Mouse (Mus musculus) C2C12 (cell line): Measurements from ENCODE around the gene Gm853. TPM values are rescaled to one million over a fixed set of nuclear protein-coding genes. Genes with fewer than 3 reads are reported as not detected.

Experiments
- H3K27me3 ChIP-seq: one replicate; pipeline ENCODE4 v1.6.1; 2011; ENCODE audit not compliant: control insufficient read depth, insufficient read depth, insufficient read length
- H3K36me3 ChIP-seq: one replicate; pipeline ENCODE4 v1.6.1; 2011; ENCODE audit not compliant: control insufficient read depth, insufficient read depth
- H3K4me3 ChIP-seq: one replicate; pipeline ENCODE4 v1.5.1; 2011; ENCODE audit warnings: mild to moderate bottlenecking, control low read depth; ENCODE audit not compliant: poor library complexity, insufficient read depth, severe bottlenecking
- H3K79me2 ChIP-seq: one replicate; pipeline ENCODE4 v1.6.1; 2011; ENCODE audit not compliant: control insufficient read depth, insufficient read depth
- H3K79me3 ChIP-seq: one replicate; pipeline ENCODE4 v1.6.1; 2011; ENCODE audit warnings: low read depth, control low read depth
- H3ac ChIP-seq: one replicate; pipeline ENCODE3; 2011; ENCODE audit warnings: low read depth; ENCODE audit not compliant: control insufficient read depth, insufficient read length
- CEBPB ChIP-seq: IDR thresholded peaks from one replicate; pipeline ENCODE4 v1.6.1; 2011; ENCODE audit warnings: low read depth, mild to moderate bottlenecking, control low read depth, moderate library complexity
- CTCF ChIP-seq: IDR thresholded peaks from one replicate; pipeline ENCODE4 v1.5.1; 2011; ENCODE audit not compliant: control insufficient read depth, insufficient read depth, insufficient read length
- FOSL1 ChIP-seq: IDR thresholded peaks from one replicate; pipeline ENCODE4 v1.8.0; 2011; ENCODE audit warnings: mild to moderate bottlenecking, low read length; ENCODE audit not compliant: poor library complexity, insufficient read depth, severe bottlenecking
- MAX ChIP-seq: IDR thresholded peaks from one replicate; pipeline ENCODE4 v1.6.1; 2011; ENCODE audit warnings: mild to moderate bottlenecking, control low read depth
- MYOD1 ChIP-seq: IDR thresholded peaks from one replicate; pipeline ENCODE4 v1.6.1; 2011; ENCODE audit warnings: low read depth; ENCODE audit not compliant: control insufficient read depth, insufficient read length
- MYOG ChIP-seq: IDR thresholded peaks from one replicate; pipeline ENCODE4 v1.6.1; 2011; ENCODE audit not compliant: control insufficient read depth, insufficient read length; ENCODE audit errors: extremely low read depth
- USF1 ChIP-seq: IDR thresholded peaks from one replicate; pipeline ENCODE4 v1.6.1; 2011; ENCODE audit warnings: low read depth, mild to moderate bottlenecking, control low read depth, moderate library complexity
- long read RNA-seq, 2 experiments: library from polyadenylated mRNA; unstranded; transcript quantifications; one replicate each; pipeline ENCODE4 v2.0.0; 2019 to 2020
- polyA plus RNA-seq: library from polyadenylated mRNA; unstranded; fragments of >200 nt; fragmentation: generic; extraction: Trizol; gene quantifications from one replicate; pipeline ENCODE4 v1.2.1, GENCODE M21; 2012; ENCODE audit warnings: missing spikeins

Gene Gm853
- not detected for polyA plus RNA-seq
- long read RNA-seq, experiment 1, result 0 reads
- long read RNA-seq, experiment 2, result 0 reads

DNA sequence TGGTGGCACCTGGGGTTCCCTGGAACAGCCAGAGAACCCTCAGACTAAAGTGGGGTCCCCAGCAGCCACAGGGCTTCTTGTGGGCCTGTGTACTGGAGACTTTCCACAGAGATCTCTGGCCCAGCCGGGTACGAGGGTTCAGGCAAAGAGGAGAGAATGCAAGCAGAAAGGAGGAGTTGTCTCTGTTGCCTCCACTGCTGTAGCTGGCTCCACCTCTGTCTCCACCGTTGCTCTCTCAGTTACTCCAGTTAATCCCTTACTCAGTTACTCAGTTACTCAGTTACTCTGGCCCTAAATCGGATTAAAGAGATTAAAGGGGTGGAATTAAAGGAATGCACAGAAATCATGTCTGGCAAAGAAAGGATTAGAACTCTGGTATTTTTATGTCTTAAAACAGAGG is at the start of gene Gm853:
Gene Gm853, minus strand, starts transcription at position 223 of the 400 bp plus-strand sequence.
- TF ChIP-seq MYOG (no peak), CTCF (no peak), FOSL1 (no peak), MYOD1 (no peak), CEBPB (no peak), USF1 (no peak), MAX (no peak)
- peaks cover 16% of the 10 kb centered on the region for H3K27me3 ChIP-seq
- H3ac ChIP-seq, result no peak within 1 kb of the TSS
- H3K36me3 ChIP-seq, result no peaks in the 10 kb centered on the region
- H3K79me3 ChIP-seq, result no peaks in the 10 kb centered on the region
- H3K79me2 ChIP-seq, result no peaks in the 10 kb centered on the region
- no peak within 1 kb of the TSS for H3K4me3 ChIP-seq

DNA sequence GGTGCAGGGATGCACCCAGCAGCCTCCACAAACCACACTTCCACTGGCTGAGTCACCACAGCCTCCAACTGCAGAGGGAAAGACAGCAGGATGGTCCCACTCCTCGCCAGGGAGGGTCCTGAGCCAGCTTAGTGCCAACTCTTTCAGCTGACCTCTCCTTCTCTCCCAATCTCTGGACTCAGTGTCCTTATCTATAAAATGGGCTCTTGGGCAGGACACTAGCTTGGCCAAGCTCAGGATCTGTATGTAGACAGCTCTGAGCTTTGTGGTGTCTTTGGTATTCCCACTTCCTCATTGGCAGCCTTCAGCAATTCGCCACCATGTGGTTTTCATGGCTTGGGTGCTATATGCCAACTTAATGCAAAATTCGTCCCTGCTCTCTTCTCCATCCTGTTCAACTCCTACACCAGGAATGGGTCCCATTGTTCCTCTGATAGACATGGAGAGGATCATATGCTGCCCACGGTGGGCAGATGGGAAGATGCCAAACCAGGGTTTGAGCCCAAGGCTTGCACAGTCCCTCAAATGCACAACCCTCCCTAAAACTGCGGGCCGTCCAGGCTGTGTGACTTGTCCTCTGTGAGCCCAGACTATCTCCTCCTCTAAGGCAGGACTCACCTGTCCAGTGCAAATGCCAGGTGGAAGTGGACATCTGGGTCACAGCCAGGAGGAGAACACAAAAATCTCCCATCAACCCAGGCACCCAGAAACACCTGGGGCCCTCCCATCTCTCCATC is 48.6 kb upstream of the Gm853 start:
- Histone ChIP-seq H3K27me3 (no peaks in the 10 kb centered on the region), H3K79me2 (peaks cover 7% of the 10 kb centered on the region), H3K4me3 (no peak overlapping the region), H3K36me3 (no peaks in the 10 kb centered on the region), H3ac (no peak overlapping the region), H3K79me3 (peaks cover 3% of the 10 kb centered on the region)
- TF ChIP-seq MYOG (no peak), MAX (peak; percentile 61), USF1 (no peak), CTCF (no peak), FOSL1 (no peak), MYOD1 (peak; percentile 13), CEBPB (no peak)

GRCm38 (mm10) chr4:130270089-130270488 is 47.9 kb upstream of the Gm853 start:
- Histone ChIP-seq H3K27me3 (no peaks in the 10 kb centered on the region), H3K36me3 (no peaks in the 10 kb centered on the region), H3K79me3 (peaks cover 3% of the 10 kb centered on the region), H3ac (no peak overlapping the region), H3K79me2 (peaks cover 7% of the 10 kb centered on the region), H3K4me3 (no peak overlapping the region)
- TF ChIP-seq MAX (peak; percentile 32), USF1 (no peak), CTCF (no peak), CEBPB (no peak), MYOG (no peak), MYOD1 (peak; percentile 35), FOSL1 (no peak)

DNA sequence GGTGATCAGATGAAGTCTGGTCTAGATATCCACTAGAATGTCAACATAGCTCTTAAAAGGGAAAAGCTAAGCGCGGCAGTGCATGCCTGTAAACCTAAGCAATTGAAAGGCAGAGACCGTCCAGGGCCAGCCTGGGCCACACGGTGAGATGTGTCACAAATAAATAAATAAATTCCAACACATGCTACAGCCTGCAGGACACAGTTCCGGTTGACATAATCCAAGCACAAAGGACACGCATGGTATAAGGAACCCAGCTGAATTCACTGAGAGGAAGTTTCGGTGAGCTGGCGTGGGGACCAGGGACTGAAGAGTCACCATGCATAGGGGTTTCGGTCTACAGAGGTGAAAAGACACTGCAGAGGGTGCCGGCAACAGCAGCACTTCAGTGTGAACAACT is 46.5 kb upstream of the Gm853 start:
- H3K27me3 ChIP-seq, result no peaks in the 10 kb centered on the region
- TF ChIP-seq FOSL1 (no peak), MAX (no peak), MYOG (no peak), CEBPB (no peak), CTCF (no peak), USF1 (no peak), MYOD1 (no peak)
- no peak overlapping the region for H3K4me3 ChIP-seq
- no peaks in the 10 kb centered on the region for H3K36me3 ChIP-seq
- H3K79me3 ChIP-seq, result peaks cover 3% of the 10 kb centered on the region
- no peaks in the 10 kb centered on the region for H3K79me2 ChIP-seq
- H3ac ChIP-seq, result no peak overlapping the region

- no peaks in the 10 kb centered on the region for H3K36me3 ChIP-seq
- H3K4me3 ChIP-seq, result no peak overlapping the region
- TF ChIP-seq CTCF, result no peak
- no peak for TF ChIP-seq FOSL1
- no peak for TF ChIP-seq MYOG
- no peak for TF ChIP-seq MYOD1
- no peak for TF ChIP-seq CEBPB
- TF ChIP-seq USF1, result no peak
- TF ChIP-seq MAX, result no peak
- H3K79me3 ChIP-seq, result peaks cover 1% of the 10 kb centered on the region
- H3K79me2 ChIP-seq, result no peaks in the 10 kb centered on the region
- no peak overlapping the region for H3ac ChIP-seq
- no peaks in the 10 kb centered on the region for H3K27me3 ChIP-seq
Measured at GRCm38 (mm10) chr4:130267069-130267468, 44.9 kb upstream of the Gm853 start.

- Histone ChIP-seq H3K27me3 (no peaks in the 10 kb centered on the region), H3K79me2 (no peaks in the 10 kb centered on the region), H3ac (no peak overlapping the region), H3K36me3 (no peaks in the 10 kb centered on the region), H3K4me3 (no peak overlapping the region), H3K79me3 (no peaks in the 10 kb centered on the region)
- TF ChIP-seq MAX (no peak), MYOD1 (no peak), CEBPB (no peak), CTCF (no peak)
Measured at GRCm38 (mm10) chr4:130266601-130267000, 44.4 kb upstream of the Gm853 start.
